Mouse (Mus musculus) hindbrain, embryonic 14.5 days (tissue): ENCODE data around the gene Map4. TPM values are rescaled to one million over a fixed set of nuclear protein-coding genes. Genes with fewer than 3 reads are reported as not detected.

Experiments used
- microRNA-seq: library from miRNA; unstranded; fragments of <30 nt; microRNA quantifications from one replicate; pipeline ENCODE4, GENCODE M21; 2016
- polyA plus RNA-seq: library from polyadenylated mRNA; unstranded; fragments of >200 nt; fragmentation: Nextera tagmentation; extraction: Ambion mirVana; gene quantifications from 2 replicates; pipeline ENCODE4 v1.2.1, GENCODE M21; 2014

Gene Map4
- polyA plus RNA-seq, 1 experiment from 2014 or later: 189 TPM

Small RNA genes lying within 50 kb of the gene (microRNA-seq; reads per million reads assigned to microRNA genes)
- 0.97 reads per million for gene Mir7089

Other genes with a start within 250 kb of the Map4 start
- 0.22 TPM in 1 of 2 replicates, not detected in the other for gene Fbxw18, start 228.8 kb upstream of the Map4 start, polyA plus RNA-seq
- not detected in 2 replicates for gene Fbxw26, start 185.4 kb upstream of the Map4 start, polyA plus RNA-seq
- gene Fbxw27, start 140.8 kb upstream of the Map4 start, polyA plus RNA-seq: not detected in 2 replicates
- 0.33 TPM in 1 of 2 replicates, not detected in the other for gene Spink8, start 119.2 kb upstream of the Map4 start, polyA plus RNA-seq
- gene Nme6, start 98.7 kb upstream of the Map4 start, polyA plus RNA-seq: 64.2 and 64.3 TPM in 2 replicates
- 0.97 and 1.3 TPM in 2 replicates for gene Camp, start 81.8 kb upstream of the Map4 start, polyA plus RNA-seq
- 12.4 and 12.5 TPM in 2 replicates for gene Cdc25a, start 55.9 kb upstream of the Map4 start, polyA plus RNA-seq
- 98.6 and 98.7 TPM in 2 replicates for gene Smarcc1, start 186.2 kb downstream of the Map4 start, polyA plus RNA-seq
- 153 and 155 TPM in 2 replicates for gene Dhx30, start 186.4 kb downstream of the Map4 start, polyA plus RNA-seq